20 mouse cellular contexts compared by ENCODE assay signal in genomic region chr6:95841502-95841901, GRCm38 (mm10).
DNase-seq lines count a peak whose midpoint lies in the region; ATAC-seq and TF ChIP-seq lines count a peak whose summit lies in the region.
"Had no signal": no experiment of that assay in that cellular context is flagged by ENCODE, and none has a peak within 500 bp of the region (broad histone marks: within the 10 kb centered on the region; RNA-seq: fewer than 3 reads in every experiment).

No protein-coding gene starts in this region.

- H3K9me3 ChIP-seq in limb, embryonic 14.5 days (ENCODE audit: control insufficient read depth, low read length), result 0 out of 2 replicates have a peak, but pooled peaks cover 4% of the 10 kb centered on the region
- no peaks in the 10 kb centered on the region for H3K9me3 ChIP-seq in limb, embryonic 10.5 days (replicated peaks)
- H3K9me3 ChIP-seq in embryonic facial prominence, embryonic 14.5 days (ENCODE audit: control insufficient read depth, low read length), result peaks cover 16% of the 10 kb centered on the region
- no peaks in the 10 kb centered on the region for H3K9me3 ChIP-seq in stomach, embryonic 16.5 days (replicated peaks; ENCODE audit: control insufficient read depth, low read length)
- H3K9me3 ChIP-seq: forebrain, embryonic 13.5 days; G1E; midbrain, embryonic 15.5 days had no signal

- no peak for TF ChIP-seq POLR2A in limb, embryonic 14.5 days (IDR thresholded peaks at IDR 0.05; ENCODE audit: borderline replicate concordance, extremely low read depth, insufficient read depth, insufficient read length)

- 54% methylated on average over 3 of the region's 3 CpGs for WGBS in limb, embryonic 14.5 days
- WGBS in limb, embryonic 10.5 days, result 81% methylated on average over 3 of the region's 3 CpGs
- 51% methylated on average over 3 of the region's 3 CpGs for WGBS in embryonic facial prominence, embryonic 14.5 days
- 25% methylated on average over 3 of the region's 3 CpGs for WGBS in stomach, embryonic 16.5 days

- no peak overlapping the region for H3K27ac ChIP-seq in limb, embryonic 14.5 days (replicated peaks; ENCODE audit: low read depth, low read length)
- no peak overlapping the region for H3K27ac ChIP-seq in limb, embryonic 10.5 days
- no peak overlapping the region for H3K27ac ChIP-seq in embryonic facial prominence, embryonic 14.5 days (replicated peaks; ENCODE audit: low read depth, low read length)
- peak overlapping the region; percentile 75 for H3K27ac ChIP-seq in stomach, embryonic 16.5 days (ENCODE audit: low read length)
- H3K27ac ChIP-seq: forebrain, embryonic 13.5 days; hindbrain, embryonic 14.5 days; layer of hippocampus, adult 2 months; liver, embryonic 13.5 days; midbrain, embryonic 15.5 days had no signal

- no peak for ATAC-seq in limb, embryonic 14.5 days (ENCODE audit: low FRiP score, low read depth)
- ATAC-seq in embryonic facial prominence, embryonic 14.5 days (ENCODE audit: low read depth), result 0 out of 2 replicates have a peak, but pooled peaks have one; percentile 50
- peak; percentile 93 for ATAC-seq in stomach, embryonic 16.5 days (ENCODE audit: insufficient read depth, low FRiP score)
- ATAC-seq: CD4-positive, CD25-positive, alpha-beta regulatory T cell, adult 4 months; forebrain, embryonic 13.5 days; midbrain, embryonic 15.5 days had no signal

- H3K4me2 ChIP-seq in limb, embryonic 14.5 days (replicated peaks; ENCODE audit: low read depth, low read length, severe bottlenecking), result no peak overlapping the region
- H3K4me2 ChIP-seq in embryonic facial prominence, embryonic 14.5 days (ENCODE audit: low read depth, low read length), result no peak overlapping the region
- 0 out of 2 replicates have a peak overlapping the region, but pooled peaks have one; percentile 12 for H3K4me2 ChIP-seq in stomach, embryonic 16.5 days (ENCODE audit: low read depth, low read length)
- H3K4me2 ChIP-seq: forebrain, embryonic 13.5 days; hindbrain, embryonic 14.5 days; liver, embryonic 13.5 days; midbrain, embryonic 15.5 days had no signal

- H3K4me1 ChIP-seq in limb, embryonic 14.5 days (ENCODE audit: control insufficient read depth, insufficient read depth, low read length), result no peaks in the 10 kb centered on the region
- H3K4me1 ChIP-seq in limb, embryonic 10.5 days, result no peaks in the 10 kb centered on the region
- no peaks in the 10 kb centered on the region for H3K4me1 ChIP-seq in embryonic facial prominence, embryonic 14.5 days (ENCODE audit: control insufficient read depth, insufficient read depth, low read length)
- H3K4me1 ChIP-seq in stomach, embryonic 16.5 days (ENCODE audit: control insufficient read depth, insufficient read depth, low read length), result no peaks in the 10 kb centered on the region; the same call in 1 of the 2 replicates
- H3K4me1 ChIP-seq: forebrain, embryonic 13.5 days; liver, embryonic 13.5 days; midbrain, embryonic 15.5 days had no signal

- no peak overlapping the region for H3K4me3 ChIP-seq in limb, embryonic 14.5 days (replicated peaks; ENCODE audit: low read length)
- H3K4me3 ChIP-seq in limb, embryonic 10.5 days, result no peak overlapping the region
- no peak overlapping the region for H3K4me3 ChIP-seq in embryonic facial prominence, embryonic 14.5 days (ENCODE audit: low read depth, low read length)
- no peak overlapping the region for H3K4me3 ChIP-seq in stomach, embryonic 16.5 days (replicated peaks; ENCODE audit: low read length)
- H3K4me3 ChIP-seq: forebrain, embryonic 13.5 days; layer of hippocampus, adult 2 months; liver, embryonic 13.5 days; midbrain, embryonic 15.5 days had no signal

- no peaks in the 10 kb centered on the region for H3K27me3 ChIP-seq in limb, embryonic 14.5 days (ENCODE audit: control insufficient read depth, insufficient read depth, low read length)
- H3K27me3 ChIP-seq in limb, embryonic 10.5 days (ENCODE audit: low read depth, poor library complexity, severe bottlenecking), result no peaks in the 10 kb centered on the region
- no peaks in the 10 kb centered on the region for H3K27me3 ChIP-seq in embryonic facial prominence, embryonic 14.5 days (replicated peaks; ENCODE audit: control insufficient read depth, insufficient read depth, low read length)
- no peaks in the 10 kb centered on the region for H3K27me3 ChIP-seq in stomach, embryonic 16.5 days (ENCODE audit: control insufficient read depth, insufficient read depth, low read length)
- H3K27me3 ChIP-seq: forebrain, embryonic 13.5 days; liver, embryonic 13.5 days; midbrain, embryonic 15.5 days had no signal

- H3K36me3 ChIP-seq in limb, embryonic 14.5 days (ENCODE audit: control insufficient read depth, insufficient read depth, low read length), result no peaks in the 10 kb centered on the region
- no peaks in the 10 kb centered on the region for H3K36me3 ChIP-seq in limb, embryonic 10.5 days
- no peaks in the 10 kb centered on the region for H3K36me3 ChIP-seq in embryonic facial prominence, embryonic 14.5 days (ENCODE audit: control insufficient read depth, insufficient read depth, low read length)
- no peaks in the 10 kb centered on the region for H3K36me3 ChIP-seq in stomach, embryonic 16.5 days (ENCODE audit: control insufficient read depth, insufficient read depth, low read length)
- H3K36me3 ChIP-seq: G1E; liver, embryonic 13.5 days; midbrain, embryonic 15.5 days had no signal

- peak; percentile 62 for DNase-seq in limb, embryonic 14.5 days (ENCODE audit: low spot score)
- DNase-seq in limb, embryonic 10.5 days (ENCODE audit: low spot score), result no peak
- peak; percentile 8 for DNase-seq in R1 (ENCODE audit: low read depth, low spot score)
- peak; percentile 82 for DNase-seq in embryonic facial prominence, embryonic 14.5 days (ENCODE audit: low spot score)
- no peak for DNase-seq in thymus, postnatal 36 days
- no peak for DNase-seq in thymus, postnatal 10 days (ENCODE audit: low spot score in 2 of 2)
- DNase-seq: adrenal gland, postnatal 25 days; cerebellum, adult 18-20 months; gastrocnemius, postnatal 36 days; heart, postnatal 10 days; kidney, adult 18-20 months; left cerebral cortex, postnatal 4 days; liver, embryonic 13.5 days had no signal

- no peak overlapping the region for H3K9ac ChIP-seq in limb, embryonic 14.5 days (ENCODE audit: low read depth, low read length, severe bottlenecking)
- no peak overlapping the region for H3K9ac ChIP-seq in embryonic facial prominence, embryonic 14.5 days (ENCODE audit: low read depth, low read length)
- H3K9ac ChIP-seq in stomach, embryonic 16.5 days (ENCODE audit: low read length), result no peak overlapping the region
- H3K9ac ChIP-seq: forebrain, embryonic 13.5 days; hindbrain, embryonic 14.5 days; liver, embryonic 13.5 days; midbrain, embryonic 15.5 days had no signal

Comparison
In these comparisons a context has a peak if more than half of its experiments do, and no peak if none do; other contexts are left out.
1. DNase-seq: peak in limb, embryonic 14.5 days (single experiment), R1 (single experiment) and embryonic facial prominence, embryonic 14.5 days (single experiment); none in limb, embryonic 10.5 days (single experiment), thymus, postnatal 36 days (0 of 2) and thymus, postnatal 10 days (0 of 2).